Mouse (Mus musculus) spleen, adult 2 months (tissue): ENCODE measurements around the gene Crhbp.

Experiments
- CTCF ChIP-seq: fragments of 200-500 bp; IDR thresholded peaks from 2 replicates; pipeline ENCODE4 v1.5.1; 2011; ENCODE audit warnings: mild to moderate bottlenecking, inconsistent platforms; ENCODE audit not compliant: insufficient read depth, insufficient read length, insufficient replicate concordance; ENCODE audit errors: extremely low read depth
- POLR2A ChIP-seq: fragments of 200-500 bp; IDR thresholded peaks from 2 replicates; pipeline ENCODE4 v1.6.1; 2011; ENCODE audit warnings: low read depth, low read length, inconsistent platforms

DNA sequence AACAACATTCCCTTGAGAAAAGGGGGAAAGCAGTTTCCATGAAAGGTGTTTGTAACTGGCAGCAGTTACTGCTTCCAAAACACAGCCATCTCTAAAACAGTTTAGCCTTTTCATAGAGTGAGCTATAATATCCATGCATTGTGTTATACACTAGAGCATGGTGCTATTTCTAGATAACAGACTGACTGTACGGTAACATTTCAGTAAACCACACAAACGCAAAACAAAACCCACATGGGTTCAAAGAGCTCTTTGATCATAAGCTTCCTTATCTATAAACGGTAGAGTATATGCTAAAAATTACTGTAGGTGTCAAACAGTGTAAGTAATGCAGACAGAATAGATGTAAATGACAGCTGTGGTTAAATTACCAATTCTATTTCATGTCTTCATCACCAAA is 5.0 kb upstream of the Crhbp start:
- TF ChIP-seq CTCF: no peak
- TF ChIP-seq POLR2A: no peak
